Mouse (Mus musculus) mouse embryonic stem cell (cell line): ENCODE measurements around the gene Rnf150.

Experiments
- in situ Hi-C, 2 experiments: fragments of 300-500 bp; cut with MboI; formaldehyde crosslinking; loops; 1 replicate in 1 of 2; 3 replicates in 1 of 2; pipeline ENCODE4 v1.14.3; 2019 to 2020; ENCODE audit warnings: low sequenced_read_pairs in 2 of 2, low pct_unique_long_range_greater_than_20kb in 1 of 2, mixed read lengths in 1 of 2; ENCODE audit not compliant: unreplicated experiment in 1 of 2

Gene Rnf150

GRCm38 (mm10) chr8:83052896-83053295 is 189.7 kb downstream of the Rnf150 start:
- in situ Hi-C loops, result no loop called here

GRCm38 (mm10) chr8:83054801-83055200 is 191.6 kb downstream of the Rnf150 start:
- in situ Hi-C loops, result no loop called here

- in situ Hi-C loops, result no loop called here
These were observed 195.8 kb downstream of the Rnf150 start for GRCm38 (mm10) chr8:83058951-83059350.

- in situ Hi-C loops, result no loop called here
These were observed 196.9 kb downstream of the Rnf150 start for GRCm38 (mm10) chr8:83060076-83060475.

- in situ Hi-C loops, result no loop called here
These were observed 198.1 kb downstream of the Rnf150 start for GRCm38 (mm10) chr8:83061257-83061656.

- in situ Hi-C loops, result no loop called here
These were observed 198.7 kb downstream of the Rnf150 start for GRCm38 (mm10) chr8:83061873-83062272.

- in situ Hi-C loops, result no loop called here
These were observed 199.1 kb downstream of the Rnf150 start for GRCm38 (mm10) chr8:83062276-83062675.

- in situ Hi-C loops, result no loop called here
These were observed 200.9 kb downstream of the Rnf150 start for GRCm38 (mm10) chr8:83064096-83064495.

- in situ Hi-C loops, result no loop called here
These were observed 202.9 kb downstream of the Rnf150 start for GRCm38 (mm10) chr8:83066076-83066475.

- in situ Hi-C loops, result no loop called here
These were observed 203.7 kb downstream of the Rnf150 start for GRCm38 (mm10) chr8:83066846-83067245.

- in situ Hi-C loops, result no loop called here
These were observed 204.8 kb downstream of the Rnf150 start for GRCm38 (mm10) chr8:83067906-83068305.

- in situ Hi-C loops, result no loop called here
These were observed 211.1 kb downstream of the Rnf150 start for GRCm38 (mm10) chr8:83074248-83074647.

GRCm38 (mm10) chr8:83076621-83077020 is 213.5 kb downstream of the Rnf150 start:
- in situ Hi-C loops, result loop anchor here in 1 of 2 experiments (25.0 kb wide), 1 partner anchor 714 kb away; no protein-coding TSS in a partner anchor

GRCm38 (mm10) chr8:83077329-83077728 is 214.2 kb downstream of the Rnf150 start:
- in situ Hi-C loops, result loop anchor here in 1 of 2 experiments (25.0 kb wide), 1 partner anchor 715 kb away; no protein-coding TSS in a partner anchor

- in situ Hi-C loops, result loop anchor here in 1 of 2 experiments (25.0 kb wide), 1 partner anchor 717 kb away; no protein-coding TSS in a partner anchor
These were observed 215.8 kb downstream of the Rnf150 start for GRCm38 (mm10) chr8:83078701-83079533.

- in situ Hi-C loops, result loop anchor here in 1 of 2 experiments (25.0 kb wide), 1 partner anchor 717 kb away; no protein-coding TSS in a partner anchor
These were observed 216.3 kb downstream of the Rnf150 start for GRCm38 (mm10) chr8:83079534-83079844.

GRCm38 (mm10) chr8:83081266-83081665 is 218.1 kb downstream of the Rnf150 start:
- in situ Hi-C loops, result loop anchor here in 1 of 2 experiments (25.0 kb wide), 1 partner anchor 719 kb away; no protein-coding TSS in a partner anchor

GRCm38 (mm10) chr8:83081806-83082205 is 218.7 kb downstream of the Rnf150 start:
- in situ Hi-C loops, result loop anchor here in 1 of 2 experiments (25.0 kb wide), 1 partner anchor 720 kb away; no protein-coding TSS in a partner anchor

GRCm38 (mm10) chr8:83082251-83082650 is 219.1 kb downstream of the Rnf150 start:
- in situ Hi-C loops, result loop anchor here in 1 of 2 experiments (25.0 kb wide), 1 partner anchor 720 kb away; no protein-coding TSS in a partner anchor

- in situ Hi-C loops, result loop anchor here in 1 of 2 experiments (25.0 kb wide), 1 partner anchor 721 kb away; no protein-coding TSS in a partner anchor
These were observed 220.3 kb downstream of the Rnf150 start for GRCm38 (mm10) chr8:83083452-83083851.
